Mouse (Mus musculus) G1E (cell line): ENCODE data around the gene Kcnn3. TPM values are rescaled to one million over a fixed set of nuclear protein-coding genes. Genes with fewer than 3 reads are reported as not detected.

Source experiments
- ATAC-seq: 2 replicates; pipeline ENCODE4 v1.8.0; 2016; ENCODE audit warnings: mild to moderate bottlenecking; ENCODE audit not compliant: insufficient number of reproducible peaks, poor library complexity, low FRiP score, severe bottlenecking; ENCODE audit errors: extremely low read depth
- DNase-seq: peaks from one replicate; pipeline ENCODE4 v3.0.0; 2012; ENCODE audit warnings: low spot score
- H3K27me3 ChIP-seq: 2 replicates; pipeline ENCODE4 v1.6.1; 2012; ENCODE audit warnings: mild to moderate bottlenecking, low read length, inconsistent platforms; ENCODE audit not compliant: insufficient read depth
- H3K36me3 ChIP-seq: replicated peaks from 2 replicates; pipeline ENCODE3; 2012; ENCODE audit warnings: mild to moderate bottlenecking, inconsistent platforms
- H3K4me1 ChIP-seq: 2 replicates; pipeline ENCODE4 v1.6.1; 2012; ENCODE audit warnings: low read depth, low read length, inconsistent platforms, mixed read lengths; ENCODE audit not compliant: insufficient read depth
- H3K4me3 ChIP-seq: 2 replicates; pipeline ENCODE4 v1.5.1; 2012; ENCODE audit warnings: low read depth, mild to moderate bottlenecking, inconsistent platforms, low read length, moderate library complexity, mixed read lengths
- H3K9me3 ChIP-seq: replicated peaks from 2 replicates; pipeline ENCODE4 v1.6.1; 2012; ENCODE audit warnings: inconsistent platforms
- CTCF ChIP-seq: IDR thresholded peaks from 2 replicates; pipeline ENCODE4 v1.5.1; 2012; ENCODE audit warnings: low read depth, low read length, inconsistent platforms, mixed read lengths
- GATA1 ChIP-seq: IDR thresholded peaks from 2 replicates; pipeline ENCODE4 v1.6.1; 2012; ENCODE audit warnings: borderline replicate concordance, low read length, inconsistent platforms, mixed read lengths
- GATA2 ChIP-seq: IDR thresholded peaks from 2 replicates; pipeline ENCODE4 v1.6.1; 2012; ENCODE audit warnings: low read depth, low read length, inconsistent platforms, borderline replicate concordance
- POLR2AphosphoS5 ChIP-seq: IDR thresholded peaks from 2 replicates; pipeline ENCODE4 v1.6.1; 2012; ENCODE audit warnings: low read depth, low read length, inconsistent platforms; ENCODE audit not compliant: insufficient replicate concordance
- TAL1 ChIP-seq: conservative IDR thresholded peaks from 2 replicates; pipeline ENCODE4 v1.6.1; 2012; ENCODE audit warnings: low read depth, low read length, inconsistent platforms, mixed read lengths
- polyA plus RNA-seq: library from polyadenylated mRNA; stranded (reverse); fragments of >175 nt; gene quantifications from 2 replicates; pipeline ENCODE4 v1.2.3, GENCODE M21; 2012
- total RNA-seq, 2 experiments: library from RNA; stranded (forward) in 1 of 2; stranded (reverse) in 1 of 2; fragments of 200-1000 nt in 1 of 2; fragments of >200 nt in 1 of 2; fragmentation: Nextera tagmentation in 1 of 2; gene quantifications; 2 replicates each; pipeline ENCODE4 v1.2.3; 2014 to 2017

The Kcnn3 gene
- total and polyA plus RNA-seq, 3 experiments: 0.16 TPM; not detected in 2

DNA sequence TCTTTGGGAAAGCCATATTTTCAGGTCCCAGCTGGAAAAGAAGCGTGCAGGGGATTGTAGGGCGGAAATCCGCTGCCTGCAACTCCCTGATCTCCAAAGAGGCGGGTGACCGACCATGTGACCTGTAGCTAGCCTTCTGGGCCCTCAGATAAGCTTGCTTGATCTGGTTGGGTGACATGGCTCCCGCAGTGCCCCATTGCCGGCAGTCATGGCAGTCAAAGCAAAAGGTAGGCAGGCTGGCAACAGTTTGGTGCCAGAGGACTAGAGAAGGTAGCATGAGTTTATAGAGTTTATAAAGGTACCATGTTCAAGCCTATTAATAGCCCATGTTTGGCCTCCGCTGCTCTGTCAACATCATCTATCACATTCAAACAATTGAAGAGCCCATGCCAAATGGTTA lies 33.5 kb downstream of the Kcnn3 start:
- H3K4me1 ChIP-seq: peaks cover 5% of the 10 kb centered on the region; the same call in 1 of the 2 replicates
- DNase-seq: no peak
- H3K4me3 ChIP-seq: no peak overlapping the region
- H3K36me3 ChIP-seq: no peaks in the 10 kb centered on the region
- no peaks in the 10 kb centered on the region for H3K9me3 ChIP-seq
- TF ChIP-seq CTCF (no peak), POLR2AphosphoS5 (no peak), GATA1 (no peak), GATA2 (no peak), TAL1 (no peak)
- ATAC-seq: no peak
- H3K27me3 ChIP-seq: peaks cover 9% of the 10 kb centered on the region

GRCm38 (mm10) chr3:89553946-89554345 lies 34.0 kb downstream of the Kcnn3 start:
- TF ChIP-seq GATA2 (no peak), GATA1 (no peak), TAL1 (no peak), POLR2AphosphoS5 (no peak), CTCF (no peak)
- H3K4me1 ChIP-seq: peaks cover 5% of the 10 kb centered on the region; the same call in 1 of the 2 replicates
- H3K27me3 ChIP-seq: peaks cover 9% of the 10 kb centered on the region
- no peaks in the 10 kb centered on the region for H3K36me3 ChIP-seq
- DNase-seq (no peak), ATAC-seq (no peak)
- H3K9me3 ChIP-seq: no peaks in the 10 kb centered on the region
- no peak overlapping the region for H3K4me3 ChIP-seq

GRCm38 (mm10) chr3:89554587-89554986 lies 34.6 kb downstream of the Kcnn3 start:
- ATAC-seq (no peak), DNase-seq (no peak)
- Histone ChIP-seq H3K36me3 (no peaks in the 10 kb centered on the region), H3K9me3 (no peaks in the 10 kb centered on the region), H3K27me3 (peaks cover 5% of the 10 kb centered on the region), H3K4me3 (no peak overlapping the region), H3K4me1 (peaks cover 5% of the 10 kb centered on the region; the same call in 1 of the 2 replicates)
- TF ChIP-seq TAL1 (no peak), POLR2AphosphoS5 (no peak), GATA1 (no peak), CTCF (no peak), GATA2 (no peak)

DNA sequence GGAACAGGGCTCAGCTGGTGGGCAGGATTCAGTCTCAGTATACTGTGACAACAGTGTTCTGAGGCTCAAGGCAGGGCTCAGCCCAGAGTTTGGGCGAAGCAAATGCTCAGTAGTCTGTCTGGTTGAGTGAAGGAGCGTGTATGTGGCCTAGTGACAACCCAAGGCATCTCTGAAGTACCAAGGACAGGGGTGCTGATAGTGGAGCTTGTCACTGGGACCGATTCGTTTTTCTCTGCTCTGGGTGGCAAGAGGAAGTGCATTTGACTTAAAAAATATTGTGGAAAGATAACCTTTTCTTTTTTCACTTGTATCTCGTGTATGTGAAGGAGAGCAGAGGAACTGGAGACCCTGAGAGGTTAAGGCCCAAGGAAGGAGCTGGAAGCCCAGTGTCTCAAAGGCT lies 37.8 kb downstream of the Kcnn3 start:
- no peak for DNase-seq

GRCm38 (mm10) chr3:89558972-89559910 lies 39.3 kb downstream of the Kcnn3 start:
- no peak for TF ChIP-seq GATA1
- TF ChIP-seq TAL1: no peak
- TF ChIP-seq CTCF: no peak
- TF ChIP-seq POLR2AphosphoS5: no peak
- TF ChIP-seq GATA2: no peak
- Histone ChIP-seq H3K36me3 (no peaks in the 10 kb centered on the region), H3K4me3 (no peak overlapping the region), H3K4me1 (no peaks in the 10 kb centered on the region), H3K9me3 (no peaks in the 10 kb centered on the region), H3K27me3 (peaks cover 5% of the 10 kb centered on the region; the same call in 1 of the 2 replicates)
- DNase-seq (no peak), ATAC-seq (no peak)

More for the DNA sequence above, 37.8 kb downstream of the Kcnn3 start:
- no peak for ATAC-seq
- no peak overlapping the region for H3K4me3 ChIP-seq
- no peaks in the 10 kb centered on the region for H3K36me3 ChIP-seq
- H3K27me3 ChIP-seq: peaks cover 3% of the 10 kb centered on the region; the same call in 1 of the 2 replicates
- TF ChIP-seq GATA2 (no peak), POLR2AphosphoS5 (no peak), GATA1 (no peak), TAL1 (no peak), CTCF (no peak)
- H3K4me1 ChIP-seq: peaks cover 5% of the 10 kb centered on the region; the same call in 1 of the 2 replicates
- no peaks in the 10 kb centered on the region for H3K9me3 ChIP-seq

GRCm38 (mm10) chr3:89561386-89561785 lies 41.4 kb downstream of the Kcnn3 start:
- H3K36me3 ChIP-seq: no peaks in the 10 kb centered on the region
- no peak for ATAC-seq
- peaks cover 5% of the 10 kb centered on the region; the same call in 1 of the 2 replicates for H3K27me3 ChIP-seq
- H3K9me3 ChIP-seq: no peaks in the 10 kb centered on the region
- H3K4me3 ChIP-seq: no peak overlapping the region
- TF ChIP-seq GATA1: no peak
- TF ChIP-seq POLR2AphosphoS5: no peak
- TF ChIP-seq TAL1: no peak
- no peak for TF ChIP-seq CTCF
- no peak for TF ChIP-seq GATA2
- DNase-seq: no peak
- no peaks in the 10 kb centered on the region for H3K4me1 ChIP-seq
